Mouse (Mus musculus): ENCODE data around the gene Msantd1. TPM values are rescaled to one million over a fixed set of nuclear protein-coding genes. Genes with fewer than 3 reads are reported as not detected.
"Not testable (repeated sequence)": the region's sequence is repeated elsewhere in the genome, so short reads cannot be mapped to it uniquely, and the experiment has no call there.

Msantd1 gene
- 5.6 and 5.8 TPM in 2 replicates for polyA plus RNA-seq (2015; fragmentation: Nextera tagmentation; extraction: Ambion mirVana)

- Histone ChIP-seq H3K4me1 (no peaks in the 10 kb centered on the region), H3K9ac (replicated peaks) (no peak within 1 kb of the TSS), H3K27me3 (no peaks in the 10 kb centered on the region), H3K9me3 (no peaks in the 10 kb centered on the region), H3K27ac (replicated peaks) (no peak within 1 kb of the TSS), H3K4me3 (no peak within 1 kb of the TSS), H3K36me3 (peaks cover 62% of the 10 kb centered on the region), H3K4me2 (replicated peaks) (no peak within 1 kb of the TSS)
- no peak for ATAC-seq (replicated peaks)
- WGBS: 77% methylated on average over 6 of the region's 6 CpGs
These were observed at the start of gene Msantd1 for GRCm38 (mm10) chr5:34907910-34908725. Gene Msantd1, plus strand, starts transcription at chr5:34908012.

- Histone ChIP-seq H3K4me1 (no peaks in the 10 kb centered on the region), H3K27ac (replicated peaks) (no peak overlapping the region), H3K36me3 (peaks cover 39% of the 10 kb centered on the region), H3K4me2 (replicated peaks) (no peak overlapping the region), H3K9ac (replicated peaks) (no peak overlapping the region), H3K9me3 (no peaks in the 10 kb centered on the region), H3K4me3 (no peak overlapping the region), H3K27me3 (no peaks in the 10 kb centered on the region)
- ATAC-seq (replicated peaks): no peak
- WGBS: 97% methylated on average over 5 of the region's 5 CpGs
These were observed 42.4 kb upstream of the Msantd1 start for GRCm38 (mm10) chr5:34865367-34865766.

GRCm38 (mm10) chr5:34880307-34880706 is 27.5 kb upstream of the Msantd1 start:
- not testable (repeated sequence) for H3K4me2 ChIP-seq (replicated peaks); H3K4me1 ChIP-seq; H3K27me3 ChIP-seq; H3K9me3 ChIP-seq; H3K27ac ChIP-seq (replicated peaks); H3K9ac ChIP-seq (replicated peaks); H3K4me3 ChIP-seq; ATAC-seq (replicated peaks)
- H3K36me3 ChIP-seq: peaks cover 71% of the 10 kb centered on the region
- WGBS: 94% methylated on average over 3 of the region's 3 CpGs

DNA sequence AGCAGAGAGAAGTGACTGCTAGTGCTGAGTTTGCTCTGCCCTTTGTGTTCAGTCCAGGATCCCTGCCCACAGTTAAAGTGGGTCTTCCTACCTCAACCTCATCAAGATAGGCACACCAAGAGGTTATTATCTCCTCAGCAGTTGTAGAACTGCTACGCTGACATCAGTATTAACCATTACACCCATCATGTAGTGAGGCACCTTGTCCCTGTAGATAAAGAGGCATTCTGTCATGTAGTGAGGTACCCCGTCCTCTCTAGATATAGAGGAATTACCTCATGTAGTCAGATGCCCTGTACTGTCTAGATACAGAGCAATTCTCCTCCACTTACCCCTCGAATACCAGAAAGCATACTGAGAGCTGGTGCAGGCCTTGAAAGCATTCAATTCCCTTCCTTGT is 26.8 kb upstream of the Msantd1 start:
- Histone ChIP-seq H3K4me1 (no peaks in the 10 kb centered on the region), H3K9me3 (no peaks in the 10 kb centered on the region), H3K27ac (replicated peaks) (no peak overlapping the region), H3K9ac (replicated peaks) (no peak overlapping the region), H3K4me2 (replicated peaks) (no peak overlapping the region), H3K4me3 (no peak overlapping the region), H3K36me3 (peaks cover 71% of the 10 kb centered on the region), H3K27me3 (no peaks in the 10 kb centered on the region)
- ATAC-seq (replicated peaks): no peak
- 89% methylated on average over 3 of the region's 3 CpGs for WGBS

- 85% methylated on average over 3 of the region's 3 CpGs for WGBS
- no peaks in the 10 kb centered on the region for H3K4me1 ChIP-seq
- H3K9ac ChIP-seq (replicated peaks): no peak overlapping the region
- peaks cover 59% of the 10 kb centered on the region for H3K36me3 ChIP-seq
- no peak overlapping the region for H3K27ac ChIP-seq (replicated peaks)
- H3K9me3 ChIP-seq: no peaks in the 10 kb centered on the region
- H3K27me3 ChIP-seq: no peaks in the 10 kb centered on the region
- H3K4me2 ChIP-seq (replicated peaks): no peak overlapping the region
- ATAC-seq (replicated peaks): no peak
- H3K4me3 ChIP-seq: no peak overlapping the region
These were observed 22.6 kb upstream of the Msantd1 start for GRCm38 (mm10) chr5:34885250-34885649.

- ATAC-seq (replicated peaks): no peak
- 91% methylated on average over 4 of the region's 4 CpGs for WGBS
- Histone ChIP-seq H3K9me3 (no peaks in the 10 kb centered on the region), H3K4me2 (replicated peaks) (no peak overlapping the region), H3K36me3 (peaks cover 67% of the 10 kb centered on the region), H3K9ac (replicated peaks) (no peak overlapping the region), H3K4me1 (no peaks in the 10 kb centered on the region), H3K27ac (replicated peaks) (no peak overlapping the region), H3K4me3 (no peak overlapping the region), H3K27me3 (no peaks in the 10 kb centered on the region)
These were observed 18.6 kb upstream of the Msantd1 start for GRCm38 (mm10) chr5:34889252-34889651.

DNA sequence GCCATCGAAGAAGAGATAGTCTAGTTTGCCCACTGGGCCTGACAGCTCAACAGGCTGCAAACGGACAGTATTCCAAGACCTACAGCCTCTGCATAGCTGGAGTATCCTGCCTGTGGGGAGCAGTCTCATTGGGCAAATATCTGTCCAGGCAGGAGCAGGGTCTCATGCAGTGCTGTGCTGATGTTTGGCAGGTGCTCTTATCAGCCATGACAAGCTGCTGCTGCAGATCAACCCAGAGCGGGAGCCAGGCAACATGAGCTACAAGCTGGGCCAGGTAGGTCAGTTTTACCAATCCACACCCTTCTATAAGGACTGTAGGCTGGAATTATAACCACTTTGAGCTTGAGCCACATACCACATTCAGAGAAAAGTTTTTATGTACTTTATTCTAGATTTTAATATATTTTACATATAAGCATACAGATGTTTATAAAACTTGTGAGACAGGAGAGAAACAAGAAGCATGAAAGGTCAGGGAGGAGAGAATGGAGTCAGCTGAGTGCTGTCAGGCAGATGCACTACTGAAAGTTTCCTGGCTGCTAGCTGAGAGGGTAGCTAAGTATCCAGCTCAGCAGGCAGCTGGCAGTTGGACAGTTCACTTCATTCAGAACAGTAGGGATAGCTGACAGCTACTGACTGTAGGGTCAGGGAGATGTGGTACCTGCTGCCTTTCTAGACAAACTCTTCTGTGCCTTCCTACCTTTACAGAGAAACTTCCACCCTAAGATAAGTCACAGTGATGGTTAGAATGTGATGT is 10.9 kb upstream of the Msantd1 start:
- H3K9ac ChIP-seq (replicated peaks): no peak overlapping the region
- peaks cover 68% of the 10 kb centered on the region for H3K36me3 ChIP-seq
- H3K27ac ChIP-seq (replicated peaks): no peak overlapping the region
- H3K4me3 ChIP-seq: no peak overlapping the region
- no peaks in the 10 kb centered on the region for H3K4me1 ChIP-seq
- no peak for ATAC-seq (replicated peaks)
- no peaks in the 10 kb centered on the region for H3K27me3 ChIP-seq
- H3K9me3 ChIP-seq: no peaks in the 10 kb centered on the region
- WGBS: 93% methylated on average over 3 of the region's 3 CpGs
- no peak overlapping the region for H3K4me2 ChIP-seq (replicated peaks)

GRCm38 (mm10) chr5:34899787-34900469 is 7.9 kb upstream of the Msantd1 start:
- Histone ChIP-seq H3K27ac (replicated peaks) (no peak overlapping the region), H3K4me2 (replicated peaks) (no peak overlapping the region), H3K4me1 (no peaks in the 10 kb centered on the region), H3K36me3 (peaks cover 63% of the 10 kb centered on the region), H3K27me3 (no peaks in the 10 kb centered on the region), H3K9ac (replicated peaks) (no peak overlapping the region), H3K9me3 (no peaks in the 10 kb centered on the region), H3K4me3 (no peak overlapping the region)
- WGBS: 97% methylated on average over 6 of the region's 6 CpGs
- ATAC-seq (replicated peaks): no peak

- Histone ChIP-seq H3K36me3 (peaks cover 70% of the 10 kb centered on the region), H3K4me3 (no peak overlapping the region), H3K9me3 (no peaks in the 10 kb centered on the region), H3K9ac (replicated peaks) (no peak overlapping the region), H3K4me2 (replicated peaks) (no peak overlapping the region), H3K4me1 (no peaks in the 10 kb centered on the region), H3K27me3 (no peaks in the 10 kb centered on the region), H3K27ac (replicated peaks) (no peak overlapping the region)
- no peak for ATAC-seq (replicated peaks)
These were observed 5.4 kb upstream of the Msantd1 start for GRCm38 (mm10) chr5:34902371-34902770.

- Histone ChIP-seq H3K4me1 (no peaks in the 10 kb centered on the region), H3K4me2 (replicated peaks) (no peak overlapping the region), H3K27ac (replicated peaks) (no peak overlapping the region), H3K27me3 (no peaks in the 10 kb centered on the region), H3K9ac (replicated peaks) (no peak overlapping the region), H3K9me3 (no peaks in the 10 kb centered on the region), H3K36me3 (peaks cover 71% of the 10 kb centered on the region), H3K4me3 (no peak overlapping the region)
- WGBS: 65% methylated on average over 5 of the region's 5 CpGs
- 0 out of 2 replicates have a peak, but pooled peaks have one; percentile 35 for ATAC-seq (replicated peaks)
These were observed 4.9 kb upstream of the Msantd1 start for GRCm38 (mm10) chr5:34902811-34903385.

GRCm38 (mm10) chr5:34904412-34904811 is 3.4 kb upstream of the Msantd1 start:
- no peak for ATAC-seq (replicated peaks)
- Histone ChIP-seq H3K4me1 (no peaks in the 10 kb centered on the region), H3K36me3 (peaks cover 71% of the 10 kb centered on the region)

GRCm38 (mm10) chr5:34907230-34907629 is 582 bp upstream of the Msantd1 start:
- ATAC-seq (replicated peaks): no peak
- 95% methylated on average over 4 of the region's 4 CpGs for WGBS

More at GRCm38 (mm10) chr5:34904412-34904811, 3.4 kb upstream of the Msantd1 start:
- Histone ChIP-seq H3K4me3 (no peak overlapping the region), H3K4me2 (replicated peaks) (no peak overlapping the region), H3K9me3 (no peaks in the 10 kb centered on the region), H3K27me3 (no peaks in the 10 kb centered on the region), H3K27ac (replicated peaks) (no peak overlapping the region), H3K9ac (replicated peaks) (no peak overlapping the region)

More at GRCm38 (mm10) chr5:34907230-34907629, 582 bp upstream of the Msantd1 start:
- Histone ChIP-seq H3K27ac (replicated peaks) (no peak overlapping the region), H3K36me3 (peaks cover 64% of the 10 kb centered on the region), H3K9ac (replicated peaks) (no peak overlapping the region), H3K4me1 (no peaks in the 10 kb centered on the region), H3K4me3 (no peak overlapping the region), H3K27me3 (no peaks in the 10 kb centered on the region), H3K9me3 (no peaks in the 10 kb centered on the region), H3K4me2 (replicated peaks) (no peak overlapping the region)
